Mouse (Mus musculus) CH12.LX (cell line): Measurements from ENCODE around the gene Becn1. TPM values are rescaled to one million over a fixed set of nuclear protein-coding genes. Genes with fewer than 3 reads are reported as not detected.

Source experiments
- DNase-seq: peaks from one replicate; pipeline ENCODE4 v3.0.0-alpha.2; 2013; ENCODE audit errors: extremely low read depth
- H3K27ac ChIP-seq: 2 replicates; pipeline ENCODE4 v1.5.1; 2012; ENCODE audit warnings: low read depth, mild to moderate bottlenecking, control low read depth, moderate library complexity; ENCODE audit not compliant: insufficient read depth
- H3K27me3 ChIP-seq: replicated peaks from 2 replicates; pipeline ENCODE3; 2012; ENCODE audit warnings: inconsistent platforms
- H3K36me3 ChIP-seq, 2 experiments: replicated peaks in 1 of 2; 2 replicates each; pipeline versions ENCODE3 to v1.6.1; 2012; ENCODE audit warnings: inconsistent platforms in 1 of 2, low read length in 1 of 2, mild to moderate bottlenecking in 1 of 2, mixed read lengths in 1 of 2, moderate library complexity in 1 of 2; ENCODE audit not compliant: control insufficient read depth in 1 of 2, insufficient read depth in 1 of 2
- H3K4me1 ChIP-seq, 2 experiments: 2 replicates each; pipeline ENCODE4 v1.6.1; 2012; ENCODE audit warnings: inconsistent platforms in 1 of 2, moderate library complexity in 1 of 2; ENCODE audit not compliant: insufficient read depth in 2 of 2, control insufficient read depth in 1 of 2
- H3K4me2 ChIP-seq: 2 replicates; pipeline ENCODE4 v1.6.1; 2012; ENCODE audit warnings: low read depth, mild to moderate bottlenecking, control low read depth; ENCODE audit not compliant: poor library complexity, insufficient read depth, severe bottlenecking
- H3K4me3 ChIP-seq, 3 experiments: fragments of 150-350 bp in 1 of 3; sonication (generic) in 1 of 3; replicated peaks in 1 of 3; 2 replicates each; pipeline versions ENCODE3 to v1.5.1; 2011 to 2012; ENCODE audit warnings: low read depth in 2 of 3, low read length in 2 of 3, mild to moderate bottlenecking in 2 of 3, moderate library complexity in 2 of 3, control low read depth in 1 of 3, improper control_type of control experiment in 1 of 3, inconsistent platforms in 1 of 3, mixed read lengths in 1 of 3; ENCODE audit not compliant: poor library complexity in 1 of 3
- H3K79me2 ChIP-seq: replicated peaks from 2 replicates; pipeline ENCODE4 v1.6.1; 2012; ENCODE audit warnings: mild to moderate bottlenecking, moderate library complexity; ENCODE audit not compliant: control insufficient read depth, poor library complexity, insufficient read depth, severe bottlenecking; ENCODE audit errors: extremely low read depth
- H3K9ac ChIP-seq: 2 replicates; pipeline ENCODE4 v1.6.1; 2012; ENCODE audit warnings: low read depth, mild to moderate bottlenecking, control low read depth, moderate library complexity; ENCODE audit not compliant: insufficient read depth
- H3K9me3 ChIP-seq: replicated peaks from 2 replicates; pipeline ENCODE3; 2012; ENCODE audit warnings: low read length, inconsistent platforms, mixed read lengths
- BHLHE40 ChIP-seq: IDR thresholded peaks from 2 replicates; pipeline ENCODE4 v1.6.1; 2011; ENCODE audit warnings: mild to moderate bottlenecking, low read depth, low read length, improper control_type of control experiment
- CHD1 ChIP-seq: IDR thresholded peaks from 2 replicates; pipeline ENCODE4 v1.6.1; 2012; ENCODE audit warnings: low read depth, low read length, improper control_type of control experiment, inconsistent platforms
- CTCF ChIP-seq, 2 experiments: IDR thresholded peaks in 1 of 2; conservative IDR thresholded peaks in 1 of 2; 2 replicates each; pipeline ENCODE4 v1.5.1; 2011 to 2012; ENCODE audit warnings: low read depth in 2 of 2, low read length in 2 of 2, improper control_type of control experiment in 1 of 2, inconsistent platforms in 1 of 2, mild to moderate bottlenecking in 1 of 2, moderate library complexity in 1 of 2
- EP300 ChIP-seq: IDR thresholded peaks from 2 replicates; pipeline ENCODE4 v1.6.1; 2011; ENCODE audit warnings: low read length, improper control_type of control experiment
- IRF4 ChIP-seq: IDR thresholded peaks from 2 replicates; pipeline ENCODE4 v1.6.1; 2014; ENCODE audit warnings: low read depth, mild to moderate bottlenecking, inconsistent platforms, low read length, improper control_type of control experiment
- JUN ChIP-seq: IDR thresholded peaks from 2 replicates; pipeline ENCODE4 v1.6.1; 2011; ENCODE audit warnings: low read depth, mild to moderate bottlenecking, low read length, improper control_type of control experiment, moderate library complexity; ENCODE audit not compliant: insufficient read depth
- JUND ChIP-seq: conservative IDR thresholded peaks from 2 replicates; pipeline ENCODE4 v1.6.1; 2011; ENCODE audit warnings: low read depth, low read length, improper control_type of control experiment
- MAFK ChIP-seq: IDR thresholded peaks from 2 replicates; pipeline ENCODE4 v1.6.1; 2011; ENCODE audit warnings: low read length, improper control_type of control experiment; ENCODE audit not compliant: insufficient replicate concordance
- MAX ChIP-seq: IDR thresholded peaks from 2 replicates; pipeline ENCODE4 v1.6.1; 2011; ENCODE audit warnings: low read length, improper control_type of control experiment
- MAZ ChIP-seq: IDR thresholded peaks from 2 replicates; pipeline ENCODE4 v1.6.1; 2012; ENCODE audit warnings: low read depth, mild to moderate bottlenecking, inconsistent platforms, low read length, improper control_type of control experiment, moderate library complexity
- MYC ChIP-seq: IDR thresholded peaks from 2 replicates; pipeline ENCODE4 v1.6.1; 2011; ENCODE audit warnings: low read depth, mild to moderate bottlenecking, improper control_type of control experiment, low read length
- PAX5 ChIP-seq: IDR thresholded peaks from 2 replicates; pipeline ENCODE4 v1.6.1; 2012; ENCODE audit warnings: low read length, inconsistent platforms, mixed read lengths
- POLR2AphosphoS2 ChIP-seq: IDR thresholded peaks from 2 replicates; pipeline ENCODE4 v1.6.1; 2011; ENCODE audit warnings: low read depth, low read length, improper control_type of control experiment
- RAD21 ChIP-seq: IDR thresholded peaks from 2 replicates; pipeline ENCODE4 v1.6.1; 2011; ENCODE audit warnings: low read depth, mild to moderate bottlenecking, low read length, improper control_type of control experiment, moderate library complexity
- RCOR1 ChIP-seq: conservative IDR thresholded peaks from 2 replicates; pipeline ENCODE4 v1.6.1; 2012; ENCODE audit warnings: low read depth, mild to moderate bottlenecking, inconsistent platforms, low read length, improper control_type of control experiment
- TBP ChIP-seq: conservative IDR thresholded peaks from 2 replicates; pipeline ENCODE4 v1.6.1; 2011; ENCODE audit warnings: low read depth, low read length, improper control_type of control experiment
- TCF12 ChIP-seq: IDR thresholded peaks from 2 replicates; pipeline ENCODE4 v1.6.1; 2014; ENCODE audit warnings: low read depth, mild to moderate bottlenecking, inconsistent platforms, low read length, improper control_type of control experiment
- UBTF ChIP-seq: IDR thresholded peaks from 2 replicates; pipeline ENCODE4 v1.6.1; 2012; ENCODE audit warnings: low read depth, mild to moderate bottlenecking, inconsistent platforms, low read length, improper control_type of control experiment, moderate library complexity
- ZC3H11A ChIP-seq: IDR thresholded peaks from 2 replicates; pipeline ENCODE4 v1.6.1; 2012; ENCODE audit warnings: low read depth, mild to moderate bottlenecking, inconsistent platforms, low read length, improper control_type of control experiment
- ZKSCAN1 ChIP-seq: IDR thresholded peaks from 2 replicates; pipeline ENCODE4 v1.6.1; 2012; ENCODE audit warnings: low read depth, inconsistent platforms, low read length, improper control_type of control experiment, borderline replicate concordance
- ZMIZ1 ChIP-seq: IDR thresholded peaks from 2 replicates; pipeline ENCODE4 v1.6.1; 2012; ENCODE audit warnings: low read depth, mild to moderate bottlenecking, inconsistent platforms, low read length, improper control_type of control experiment
- dilution Hi-C: fragments of 300-500 bp; cut with MboI; formaldehyde crosslinking; loops from 2 replicates; pipeline ENCODE4 v1.14.3; 2020; ENCODE audit warnings: low sequenced_read_pairs; ENCODE audit not compliant: extremely low pct_unique_long_range_greater_than_20kb, extremely low pct_ligation_motif_present
- in situ Hi-C: fragments of 300-500 bp; cut with MboI; formaldehyde crosslinking; loops from 3 replicates; pipeline ENCODE4 v1.14.3; 2019; ENCODE audit warnings: low sequenced_read_pairs, low pct_ligation_motif_present, low pct_unique_long_range_greater_than_20kb, mixed read lengths
- polyA plus RNA-seq: library from polyadenylated mRNA; unstranded; fragments of >175 nt; gene quantifications from 2 replicates; pipeline ENCODE4 v1.2.1, GENCODE M21; 2012; ENCODE audit warnings: low read depth; ENCODE audit not compliant: insufficient read length
- total RNA-seq, 2 experiments: library from RNA; depleted of rRNA; stranded (reverse); fragments of 300-350 nt in 1 of 2; fragments of >200 nt in 1 of 2; gene quantifications; 2 replicates each; pipeline ENCODE4 v1.2.3; 2012 to 2014

Becn1 gene
- total and polyA plus RNA-seq, 3 experiments = 177 to 280 (median 224) TPM

GRCm38 (mm10) chr11:101245855-101246701 is 56.0 kb downstream of the Becn1 start, which contains the start of gene Ramp2:
Ramp2 (plus strand) TSS chr11:101246028.
- Histone ChIP-seq H3K9ac (no peak within 1 kb of the TSS), H3K4me1 (peaks cover 6 to 7% of the 10 kb centered on the region in 2 experiments), H3K79me2 (no peaks in the 10 kb centered on the region), H3K9me3 (no peaks in the 10 kb centered on the region), H3K4me2 (peak within 1 kb of the TSS; percentile 70), H3K4me3 (peak within 1 kb of the TSS in 1 of 3 experiments; percentile 50), H3K27ac (no peak within 1 kb of the TSS), H3K36me3 (no peaks in the 10 kb centered on the region), H3K27me3 (peaks cover 70% of the 10 kb centered on the region)
- DNase-seq = no peak
- dilution Hi-C loops = no loop called here
- no peak for TF ChIP-seq POLR2AphosphoS2
- no peak for TF ChIP-seq BHLHE40
- TF ChIP-seq PAX5 = no peak
- TF ChIP-seq TBP = no peak
- TF ChIP-seq IRF4 = no peak
- TF ChIP-seq JUN = no peak
- TF ChIP-seq ZC3H11A = no peak
- no peak for TF ChIP-seq CHD1
- no peak for TF ChIP-seq RCOR1
- TF ChIP-seq UBTF = no peak
- no peak for TF ChIP-seq MAX
- no peak for TF ChIP-seq TCF12
- no peak for TF ChIP-seq MAFK
- no peak for TF ChIP-seq RAD21
- no peak; a peak in 1 of 4 replicates for TF ChIP-seq CTCF (conservative IDR thresholded peaks at IDR 0.05 in 1 of 2, IDR thresholded peaks at IDR 0.05 in 1 of 2; ENCODE audit: low read depth in 2 of 2, low read length in 2 of 2)
- in situ Hi-C loops = no loop called here

GRCm38 (mm10) chr11:101245071-101245470 is 57.0 kb downstream of the Becn1 start:
- DNase-seq = no peak
- Histone ChIP-seq H3K9ac (no peak overlapping the region), H3K4me2 (no peak overlapping the region), H3K27me3 (peaks cover 70% of the 10 kb centered on the region), H3K27ac (no peak overlapping the region), H3K4me1 (peaks cover 6 to 7% of the 10 kb centered on the region in 2 experiments), H3K36me3 (no peaks in the 10 kb centered on the region), H3K79me2 (no peaks in the 10 kb centered on the region), H3K4me3 (no peak overlapping the region), H3K9me3 (no peaks in the 10 kb centered on the region)
- in situ Hi-C loops = no loop called here
- dilution Hi-C loops = no loop called here
- no peak for TF ChIP-seq MAZ
- TF ChIP-seq UBTF = no peak
- TF ChIP-seq EP300 = no peak
- TF ChIP-seq JUN = no peak
- no peak for TF ChIP-seq JUND
- TF ChIP-seq ZMIZ1 = no peak
- TF ChIP-seq MYC = no peak
- TF ChIP-seq ZKSCAN1 = no peak
